Mouse (Mus musculus): ENCODE results near the gene Stx7.

DNA sequence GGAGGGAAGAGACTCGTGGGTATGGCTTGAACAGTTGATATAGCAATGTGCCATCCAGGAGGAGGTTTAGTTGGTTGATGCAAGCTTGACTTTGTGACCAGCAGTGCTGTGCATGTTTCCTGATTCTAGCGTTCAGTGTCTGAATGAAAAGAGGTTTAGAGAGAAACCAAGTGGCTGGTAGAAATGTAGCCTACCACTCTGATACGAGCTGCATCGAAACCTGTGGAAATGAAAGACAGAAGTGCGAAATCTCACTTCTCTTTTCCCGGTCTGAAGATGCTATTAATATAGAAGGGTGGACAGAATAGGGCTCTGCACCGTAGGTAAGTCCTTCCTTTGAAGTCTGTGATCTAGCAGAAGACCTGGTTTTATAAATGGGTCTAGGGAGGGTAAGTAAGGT lies 11.2 kb downstream of the Stx7 start:
- TF ChIP-seq POLR2A (IDR thresholded peaks at IDR 0.05; ENCODE audit: borderline replicate concordance, extremely low read depth, low read depth, low read length): no peak
- no peak for TF ChIP-seq CTCF (IDR thresholded peaks at IDR 0.05; ENCODE audit: insufficient read depth, low read length)
